Mouse (Mus musculus): ENCODE measurements around the gene Ryr2.

DNA sequence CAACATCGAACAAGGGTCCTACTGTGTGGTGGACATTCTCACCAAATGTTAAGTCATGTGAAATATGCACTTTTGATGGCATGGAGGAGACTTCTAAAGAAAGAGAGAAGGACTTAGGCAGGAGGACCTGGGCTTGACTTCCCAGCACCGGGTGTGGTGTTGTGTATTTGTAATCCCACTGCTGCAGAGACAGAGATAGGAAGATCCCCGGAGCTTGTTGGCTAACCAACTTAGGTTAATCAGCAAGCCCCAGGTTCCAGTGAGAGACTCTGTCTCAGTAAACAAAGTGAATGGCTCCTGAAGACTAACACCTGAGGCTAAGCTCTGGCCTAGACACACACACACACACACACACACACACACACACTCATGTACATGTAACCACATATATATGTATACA lies 7.3 kb downstream of the Ryr2 start:
- TF ChIP-seq POLR2A (IDR thresholded peaks at IDR 0.05; ENCODE audit: borderline replicate concordance, low read depth, low read length): no peak
- no peak for TF ChIP-seq CTCF (IDR thresholded peaks at IDR 0.05; ENCODE audit: low read depth, low read length)

Measured in bone marrow macrophage, adult 2 months (primary cell).